Mouse (Mus musculus): ENCODE measurements around the gene Zfp839.

Zfp839 gene

GRCm38 (mm10) chr12:110850010-110850928 lies at the start of gene Zfp839:
Zfp839 (plus strand) TSS chr12:110850253.
- DNase-seq (ENCODE audit: low spot score in 2 of 2) = peak; percentile 64 to 74

GRCm38 (mm10) chr12:110801876-110802464 lies 48.1 kb upstream of the Zfp839 start:
- no peak for DNase-seq (ENCODE audit: low spot score in 2 of 2)

- DNase-seq (ENCODE audit: low spot score in 2 of 2) = no peak
These were observed 47.3 kb upstream of the Zfp839 start for GRCm38 (mm10) chr12:110802674-110803297.

GRCm38 (mm10) chr12:110804261-110804660 lies 45.8 kb upstream of the Zfp839 start:
- DNase-seq (ENCODE audit: low spot score in 2 of 2) = no peak

- DNase-seq (ENCODE audit: low spot score in 2 of 2) = no peak
These were observed 43.6 kb upstream of the Zfp839 start for GRCm38 (mm10) chr12:110806301-110806970.

- DNase-seq (ENCODE audit: low spot score in 2 of 2) = no peak
These were observed 41.6 kb upstream of the Zfp839 start for GRCm38 (mm10) chr12:110808430-110808829.

- DNase-seq (ENCODE audit: low spot score in 2 of 2) = no peak
These were observed 41.2 kb upstream of the Zfp839 start for GRCm38 (mm10) chr12:110808848-110809247.

GRCm38 (mm10) chr12:110813132-110813531 lies 36.9 kb upstream of the Zfp839 start:
- peak; percentile 47 to 50 for DNase-seq (ENCODE audit: low spot score in 2 of 2)

- DNase-seq (ENCODE audit: low spot score in 2 of 2) = no peak
These were observed 36.4 kb upstream of the Zfp839 start for GRCm38 (mm10) chr12:110813624-110814023.

GRCm38 (mm10) chr12:110814924-110815323 lies 35.1 kb upstream of the Zfp839 start:
- no peak for DNase-seq (ENCODE audit: low spot score in 2 of 2)

- DNase-seq (ENCODE audit: low spot score in 2 of 2) = no peak
These were observed 33.2 kb upstream of the Zfp839 start for GRCm38 (mm10) chr12:110816833-110817232.

GRCm38 (mm10) chr12:110819367-110819766 lies 30.7 kb upstream of the Zfp839 start:
- no peak for DNase-seq (ENCODE audit: low spot score in 2 of 2)

- no peak for DNase-seq (ENCODE audit: low spot score in 2 of 2)
These were observed 28.3 kb upstream of the Zfp839 start for GRCm38 (mm10) chr12:110821787-110822186.

GRCm38 (mm10) chr12:110822366-110822765 lies 27.7 kb upstream of the Zfp839 start:
- DNase-seq (ENCODE audit: low spot score in 2 of 2) = no peak

GRCm38 (mm10) chr12:110828908-110829307 lies 21.1 kb upstream of the Zfp839 start:
- DNase-seq (ENCODE audit: low spot score in 2 of 2) = no peak

GRCm38 (mm10) chr12:110830293-110831024 lies 19.6 kb upstream of the Zfp839 start:
- no peak for DNase-seq (ENCODE audit: low spot score in 2 of 2)

GRCm38 (mm10) chr12:110835182-110835581 lies 14.9 kb upstream of the Zfp839 start:
- no peak for DNase-seq (ENCODE audit: low spot score in 2 of 2)

GRCm38 (mm10) chr12:110836729-110837128 lies 13.3 kb upstream of the Zfp839 start:
- no peak for DNase-seq (ENCODE audit: low spot score in 2 of 2)

- no peak for DNase-seq (ENCODE audit: low spot score in 2 of 2)
These were observed 12.7 kb upstream of the Zfp839 start for GRCm38 (mm10) chr12:110837192-110837841.

GRCm38 (mm10) chr12:110837850-110838249 lies 12.2 kb upstream of the Zfp839 start:
- DNase-seq (ENCODE audit: low spot score in 2 of 2) = no peak
